Mouse (Mus musculus): ENCODE data around the gene Chst8.

Gene Chst8

GRCm38 (mm10) chr7:34719599-34719998 lies 92.9 kb downstream of the Chst8 start:
- in situ Hi-C loops (cut with MboI; ENCODE audit: low sequenced_read_pairs): no loop called here

- in situ Hi-C loops (cut with MboI; ENCODE audit: low sequenced_read_pairs): no loop called here
These were observed 93.9 kb downstream of the Chst8 start for GRCm38 (mm10) chr7:34718651-34719050.

- in situ Hi-C loops (cut with MboI; ENCODE audit: low sequenced_read_pairs): no loop called here
These were observed 95.2 kb downstream of the Chst8 start for GRCm38 (mm10) chr7:34717161-34717810.

- in situ Hi-C loops (cut with MboI; ENCODE audit: low sequenced_read_pairs): no loop called here
These were observed 97.6 kb downstream of the Chst8 start for GRCm38 (mm10) chr7:34714848-34715460.

- in situ Hi-C loops (cut with MboI; ENCODE audit: low sequenced_read_pairs): no loop called here
These were observed 103.4 kb downstream of the Chst8 start for GRCm38 (mm10) chr7:34709111-34709510.

- in situ Hi-C loops (cut with MboI; ENCODE audit: low sequenced_read_pairs): no loop called here
These were observed 108.1 kb downstream of the Chst8 start for GRCm38 (mm10) chr7:34704401-34704800.

- in situ Hi-C loops (cut with MboI; ENCODE audit: low sequenced_read_pairs): no loop called here
These were observed 109.1 kb downstream of the Chst8 start for GRCm38 (mm10) chr7:34703437-34703836.

GRCm38 (mm10) chr7:34702718-34703351 lies 109.7 kb downstream of the Chst8 start:
- in situ Hi-C loops (cut with MboI; ENCODE audit: low sequenced_read_pairs): no loop called here

- in situ Hi-C loops (cut with MboI; ENCODE audit: low sequenced_read_pairs): no loop called here
These were observed 112.6 kb downstream of the Chst8 start for GRCm38 (mm10) chr7:34699888-34700287.

- in situ Hi-C loops (cut with MboI; ENCODE audit: low sequenced_read_pairs): no loop called here
These were observed 114.3 kb downstream of the Chst8 start for GRCm38 (mm10) chr7:34698221-34698620.

GRCm38 (mm10) chr7:34696086-34696485 lies 116.4 kb downstream of the Chst8 start:
- in situ Hi-C loops (cut with MboI; ENCODE audit: low sequenced_read_pairs): no loop called here

- in situ Hi-C loops (cut with MboI; ENCODE audit: low sequenced_read_pairs): no loop called here
These were observed 117.6 kb downstream of the Chst8 start for GRCm38 (mm10) chr7:34694898-34695297.

GRCm38 (mm10) chr7:34693916-34694315 lies 118.6 kb downstream of the Chst8 start:
- in situ Hi-C loops (cut with MboI; ENCODE audit: low sequenced_read_pairs): no loop called here

GRCm38 (mm10) chr7:34693072-34693471 lies 119.4 kb downstream of the Chst8 start:
- in situ Hi-C loops (cut with MboI; ENCODE audit: low sequenced_read_pairs): no loop called here

GRCm38 (mm10) chr7:34690111-34690510 lies 122.4 kb downstream of the Chst8 start:
- in situ Hi-C loops (cut with MboI; ENCODE audit: low sequenced_read_pairs): no loop called here

- in situ Hi-C loops (cut with MboI; ENCODE audit: low sequenced_read_pairs): no loop called here
These were observed 123.5 kb downstream of the Chst8 start for GRCm38 (mm10) chr7:34689028-34689427.

GRCm38 (mm10) chr7:34685801-34686200 lies 126.7 kb downstream of the Chst8 start:
- in situ Hi-C loops (cut with MboI; ENCODE audit: low sequenced_read_pairs): no loop called here

- in situ Hi-C loops (cut with MboI; ENCODE audit: low sequenced_read_pairs): no loop called here
These were observed 127.3 kb downstream of the Chst8 start for GRCm38 (mm10) chr7:34685176-34685575.

GRCm38 (mm10) chr7:34680771-34681421 lies 131.6 kb downstream of the Chst8 start:
- in situ Hi-C loops (cut with MboI; ENCODE audit: low sequenced_read_pairs): no loop called here

- in situ Hi-C loops (cut with MboI; ENCODE audit: low sequenced_read_pairs): loop anchor here (10.0 kb wide), 1 partner anchor 45 kb away; no protein-coding TSS in a partner anchor
These were observed 132.6 kb downstream of the Chst8 start for GRCm38 (mm10) chr7:34679886-34680285.

- in situ Hi-C loops (cut with MboI; ENCODE audit: low sequenced_read_pairs): loop anchor here (10.0 kb wide), 1 partner anchor 49 kb away; no protein-coding TSS in a partner anchor
These were observed 136.5 kb downstream of the Chst8 start for GRCm38 (mm10) chr7:34675831-34676514.
